In the genomic region with DNA sequence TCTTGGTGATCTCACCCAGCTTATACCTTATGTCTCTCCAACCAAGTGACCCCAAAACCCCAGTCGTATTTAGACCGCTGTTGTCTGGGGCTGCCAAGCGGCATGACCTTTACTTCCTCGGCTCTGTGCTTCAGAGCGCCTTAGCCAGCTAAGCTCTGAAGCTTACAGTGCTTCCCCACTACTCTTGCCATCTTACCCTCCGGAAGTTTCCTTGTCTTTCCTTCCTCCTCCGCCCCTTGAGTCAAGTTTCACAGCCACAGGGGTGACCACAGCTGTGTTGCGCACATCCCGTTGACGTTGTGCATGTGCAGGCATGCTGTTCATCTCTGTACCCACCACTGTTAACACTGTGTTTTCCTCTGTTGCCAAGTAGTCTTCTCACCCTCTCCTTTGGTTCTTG, we compare ENCODE assay signal across 20 mouse cellular contexts. TPM values are rescaled to one million over a fixed set of nuclear protein-coding genes. Genes with fewer than 3 reads are reported as not detected.
DNase-seq lines count a peak whose midpoint lies in the region; ATAC-seq and TF ChIP-seq lines count a peak whose summit lies in the region.
"Had no signal": no experiment of that assay in that cellular context is flagged by ENCODE, and none has a peak within 500 bp of the region (broad histone marks: within the 10 kb centered on the region; RNA-seq: fewer than 3 reads in every experiment).

No protein-coding gene starts in this region.

- no peaks in the 10 kb centered on the region for H3K4me1 ChIP-seq in forebrain, embryonic 13.5 days
- no peaks in the 10 kb centered on the region for H3K4me1 ChIP-seq in forebrain, embryonic 12.5 days
- no peaks in the 10 kb centered on the region for H3K4me1 ChIP-seq in liver, postnatal 0 days (ENCODE audit: insufficient read depth)
- H3K4me1 ChIP-seq: embryonic facial prominence, embryonic 15.5 days; heart, embryonic 15.5 days; hindbrain, embryonic 13.5 days; limb, embryonic 10.5 days had no signal

- H3K36me3 ChIP-seq in forebrain, embryonic 13.5 days (ENCODE audit: poor library complexity, severe bottlenecking) = peaks cover 83% of the 10 kb centered on the region
- H3K36me3 ChIP-seq in forebrain, embryonic 12.5 days (replicated peaks) = peaks cover 77% of the 10 kb centered on the region
- peaks cover 86% of the 10 kb centered on the region for H3K36me3 ChIP-seq in liver, postnatal 0 days (replicated peaks; ENCODE audit: insufficient read depth, low read length)

- TF ChIP-seq EP300 in liver, postnatal 0 days (IDR thresholded peaks at IDR 0.05; ENCODE audit: low read depth) = no peak

- H3K9ac ChIP-seq in forebrain, embryonic 13.5 days = no peak overlapping the region
- H3K9ac ChIP-seq in forebrain, embryonic 12.5 days = no peak overlapping the region
- H3K9ac ChIP-seq in liver, postnatal 0 days (replicated peaks) = no peak overlapping the region
- H3K9ac ChIP-seq: embryonic facial prominence, embryonic 15.5 days; heart, embryonic 15.5 days; hindbrain, embryonic 13.5 days had no signal

- ATAC-seq in forebrain, embryonic 13.5 days = no peak
- no peak for ATAC-seq in forebrain, embryonic 12.5 days (ENCODE audit: low FRiP score)
- no peak for ATAC-seq in liver, postnatal 0 days
- ATAC-seq: forebrain, embryonic 16.5 days; midbrain, embryonic 16.5 days had no signal

- no peak for TF ChIP-seq CTCF in liver, postnatal 0 days (IDR thresholded peaks at IDR 0.05; ENCODE audit: low read depth)

- no peaks in the 10 kb centered on the region for H3K27me3 ChIP-seq in forebrain, embryonic 13.5 days
- H3K27me3 ChIP-seq in forebrain, embryonic 12.5 days = no peaks in the 10 kb centered on the region
- no peaks in the 10 kb centered on the region for H3K27me3 ChIP-seq in liver, postnatal 0 days (ENCODE audit: insufficient read depth, low read length)
- H3K27me3 ChIP-seq: embryonic facial prominence, embryonic 15.5 days; heart, embryonic 15.5 days; hindbrain, embryonic 13.5 days had no signal

- 93% methylated on average over 10 of the region's 10 CpGs for WGBS in forebrain, embryonic 13.5 days
- WGBS in forebrain, embryonic 12.5 days = 96% methylated on average over 10 of the region's 10 CpGs
- WGBS in liver, postnatal 0 days (ENCODE audit: insufficient replicate concordance) = 65% methylated on average over 10 of the region's 10 CpGs

- DNase-seq in R1 (ENCODE audit: low read depth, low spot score) = peak; percentile 43
- DNase-seq in liver, postnatal 0 days = peak; percentile 52
- peak; percentile 9 to 44 for DNase-seq in thymus, adult 18-20 months
- DNase-seq in adrenal gland, postnatal 14 days = no peak
- no peak for DNase-seq in left cerebral cortex, adult 11 months (ENCODE audit: low spot score)
- no peak for DNase-seq in neural tube, embryonic 10.5 days (ENCODE audit: extremely low spot score, low spot score)
- DNase-seq: adrenal gland, adult 2 months; cerebellum, postnatal 36 days; gastrocnemius, postnatal 14 days; lung, adult 2 months; right cerebral cortex, postnatal 25 days had no signal

- no peak overlapping the region for H3K4me3 ChIP-seq in forebrain, embryonic 13.5 days
- H3K4me3 ChIP-seq in forebrain, embryonic 12.5 days (replicated peaks) = no peak overlapping the region
- no peak overlapping the region for H3K4me3 ChIP-seq in liver, postnatal 0 days (ENCODE audit: low read depth, low read length)
- H3K4me3 ChIP-seq: embryonic facial prominence, embryonic 15.5 days; heart, embryonic 15.5 days; hindbrain, embryonic 13.5 days; limb, embryonic 10.5 days had no signal

- H3K4me2 ChIP-seq in forebrain, embryonic 13.5 days = no peak overlapping the region
- no peak overlapping the region for H3K4me2 ChIP-seq in forebrain, embryonic 12.5 days
- H3K4me2 ChIP-seq in liver, postnatal 0 days (ENCODE audit: low read depth, low read length) = no peak overlapping the region
- H3K4me2 ChIP-seq: embryonic facial prominence, embryonic 15.5 days; heart, embryonic 15.5 days; hindbrain, embryonic 13.5 days had no signal

- H3K27ac ChIP-seq in forebrain, embryonic 13.5 days = 0 out of 2 replicates have a peak overlapping the region, but pooled peaks have one; percentile 35
- H3K27ac ChIP-seq in forebrain, embryonic 12.5 days = no peak overlapping the region
- peak overlapping the region; percentile 64 for H3K27ac ChIP-seq in liver, postnatal 0 days (ENCODE audit: low read depth)
- H3K27ac ChIP-seq: embryonic facial prominence, embryonic 15.5 days; heart, embryonic 15.5 days; hindbrain, embryonic 13.5 days; limb, embryonic 10.5 days; stomach, postnatal 0 days had no signal

- H3K9me3 ChIP-seq in forebrain, embryonic 13.5 days (replicated peaks) = no peaks in the 10 kb centered on the region
- H3K9me3 ChIP-seq in forebrain, embryonic 12.5 days = no peaks in the 10 kb centered on the region
- no peaks in the 10 kb centered on the region for H3K9me3 ChIP-seq in liver, postnatal 0 days (ENCODE audit: low read length)
- H3K9me3 ChIP-seq: embryonic facial prominence, embryonic 15.5 days; heart, embryonic 15.5 days; hindbrain, embryonic 13.5 days; limb, embryonic 10.5 days had no signal

RNA-seq across cellular contexts. Expression of a gene that starts 51.5 kb away (rescaled TPM):
- polyA plus RNA-seq in forebrain, embryonic 13.5 days (2015; fragmentation: Nextera tagmentation; extraction: Ambion mirVana) = 123 and 134 TPM in 2 replicates
- polyA plus RNA-seq in forebrain, embryonic 12.5 days (2016; fragmentation: Nextera tagmentation; extraction: Ambion mirVana) = 140 and 160 TPM in 2 replicates
- polyA plus RNA-seq in liver, postnatal 0 days (2015; fragmentation: Nextera tagmentation; extraction: Ambion mirVana) = 28.9 and 37.0 TPM in 2 replicates
- total RNA-seq in adrenal gland, postnatal 14 days (2021) = 47.7 and 50.5 TPM in 2 replicates

Comparison
In these comparisons a context has a peak if more than half of its experiments do, and no peak if none do; other contexts are left out.
1. DNase-seq: peak in R1 (single experiment), liver, postnatal 0 days (single experiment) and thymus, adult 18-20 months (2 of 2); none in adrenal gland, postnatal 14 days (single experiment), left cerebral cortex, adult 11 months (single experiment) and neural tube, embryonic 10.5 days (single experiment).